Mouse (Mus musculus): ENCODE measurements around the gene Gamt.
"Not testable (repeated sequence)": the region's sequence is repeated elsewhere in the genome, so short reads cannot be mapped to it uniquely, and the experiment has no call there.

Gene Gamt

DNA sequence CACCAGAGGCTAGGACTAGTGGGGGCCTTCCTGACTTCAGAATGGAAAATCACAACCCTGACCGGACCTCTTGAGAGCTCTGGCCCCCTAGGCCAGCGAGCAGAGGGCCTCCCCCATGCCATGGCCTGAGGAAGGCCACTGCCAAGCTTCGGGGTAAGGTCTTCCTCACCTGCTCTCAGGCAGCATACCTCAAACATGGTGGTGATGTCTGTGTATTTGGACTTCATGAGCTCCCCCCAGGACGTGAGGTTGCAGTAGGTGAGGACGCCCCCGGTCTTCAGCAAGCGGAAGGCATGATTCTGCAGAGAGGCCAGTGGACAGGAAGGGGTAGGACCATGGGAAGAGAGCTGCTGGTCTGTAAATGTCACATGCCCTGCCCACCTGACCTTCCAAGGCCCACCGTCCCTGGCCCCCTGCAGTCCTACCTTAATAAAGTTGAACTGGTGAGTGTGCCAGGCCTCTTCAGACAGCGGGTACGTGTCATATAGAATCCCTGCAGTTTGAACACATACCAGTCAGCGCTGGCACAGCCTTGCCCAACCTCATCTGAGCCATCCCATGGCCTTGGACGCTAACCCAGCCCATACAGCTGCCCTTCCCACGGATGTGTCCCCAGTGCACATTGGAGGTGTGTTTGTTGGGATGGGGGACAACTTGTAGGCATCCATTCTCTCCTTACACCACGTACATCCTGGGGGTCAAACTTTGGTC is 1.9 kb downstream of the Gamt start:
- no peak for DNase-seq (ENCODE audit: low spot score in 2 of 2)

- DNase-seq (ENCODE audit: low spot score in 2 of 2): no peak
Observed at GRCm38 (mm10) chr10:80257936-80258335, 2.9 kb downstream of the Gamt start.

GRCm38 (mm10) chr10:80255881-80256535 is 4.8 kb downstream of the Gamt start:
- no peak for DNase-seq (ENCODE audit: low spot score in 2 of 2)

- DNase-seq (ENCODE audit: low spot score in 2 of 2): no peak
Observed at GRCm38 (mm10) chr10:80254331-80255297, 6.2 kb downstream of the Gamt start.

DNA sequence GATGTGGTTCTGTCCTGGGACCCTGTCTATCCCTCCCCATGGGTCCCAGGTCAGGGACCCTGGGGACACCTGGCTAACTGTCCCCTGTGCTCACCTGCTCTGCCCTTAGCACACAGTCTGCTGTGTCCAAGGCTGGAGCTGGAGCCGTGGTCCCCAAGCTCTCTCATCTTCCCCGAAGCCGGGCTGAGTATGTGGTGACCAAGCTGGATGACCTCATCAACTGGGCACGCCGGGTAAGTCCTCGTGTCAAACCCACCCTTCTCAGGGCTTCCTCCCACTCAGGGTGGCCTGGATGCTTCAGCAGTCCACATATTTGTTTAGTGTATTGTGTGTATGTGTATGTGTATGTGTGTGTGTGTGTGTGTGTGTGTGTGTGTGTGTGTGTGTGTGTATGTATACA is 7.3 kb downstream of the Gamt start:
- DNase-seq (ENCODE audit: low spot score in 2 of 2): no peak

GRCm38 (mm10) chr10:80252493-80253274 is 8.1 kb downstream of the Gamt start:
- no peak for DNase-seq (ENCODE audit: low spot score in 2 of 2)

DNA sequence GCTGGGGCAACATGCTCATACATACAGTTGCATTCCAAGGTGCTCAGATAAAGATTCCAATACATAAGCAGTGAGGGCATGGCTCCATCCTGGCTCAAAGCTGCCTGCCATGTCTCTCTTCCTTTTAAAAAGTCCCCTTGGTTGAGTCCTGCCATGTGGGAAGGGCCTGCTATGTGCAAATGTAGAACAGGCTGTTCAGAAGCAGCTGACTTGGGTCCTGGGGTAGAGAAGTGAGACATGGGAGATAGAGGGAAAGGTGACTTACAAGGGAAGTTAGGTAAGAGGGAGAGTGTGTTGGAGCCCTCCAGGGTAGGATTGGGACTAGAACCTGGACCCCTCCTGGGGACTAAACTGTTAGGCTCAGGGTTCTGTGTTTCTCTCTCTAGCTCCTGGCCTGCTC is 8.8 kb downstream of the Gamt start:
- DNase-seq (ENCODE audit: low spot score in 2 of 2): no peak

DNA sequence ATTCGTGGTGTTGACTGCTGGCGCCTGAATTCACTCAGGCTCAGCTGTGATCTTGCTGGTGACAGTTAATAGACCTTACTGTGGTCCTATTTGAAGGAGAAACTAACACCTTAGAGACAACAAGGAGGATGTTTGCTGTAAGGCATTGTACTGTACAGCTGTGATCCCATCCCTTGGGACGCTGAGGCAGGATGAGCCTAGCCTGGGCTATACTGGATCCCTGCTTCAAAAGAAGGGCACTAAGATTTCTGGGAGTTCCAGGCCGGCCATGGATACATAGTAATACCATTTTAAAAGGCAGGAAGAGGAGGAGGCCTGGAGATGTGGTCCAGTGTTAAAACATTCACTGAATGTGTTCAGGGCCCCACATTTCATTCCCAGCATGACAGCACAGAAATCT is 10.2 kb downstream of the Gamt start:
- no peak for DNase-seq (ENCODE audit: low spot score in 2 of 2)

- DNase-seq (ENCODE audit: low spot score in 2 of 2): no peak
Observed at GRCm38 (mm10) chr10:80250059-80250458, 10.8 kb downstream of the Gamt start.

DNA sequence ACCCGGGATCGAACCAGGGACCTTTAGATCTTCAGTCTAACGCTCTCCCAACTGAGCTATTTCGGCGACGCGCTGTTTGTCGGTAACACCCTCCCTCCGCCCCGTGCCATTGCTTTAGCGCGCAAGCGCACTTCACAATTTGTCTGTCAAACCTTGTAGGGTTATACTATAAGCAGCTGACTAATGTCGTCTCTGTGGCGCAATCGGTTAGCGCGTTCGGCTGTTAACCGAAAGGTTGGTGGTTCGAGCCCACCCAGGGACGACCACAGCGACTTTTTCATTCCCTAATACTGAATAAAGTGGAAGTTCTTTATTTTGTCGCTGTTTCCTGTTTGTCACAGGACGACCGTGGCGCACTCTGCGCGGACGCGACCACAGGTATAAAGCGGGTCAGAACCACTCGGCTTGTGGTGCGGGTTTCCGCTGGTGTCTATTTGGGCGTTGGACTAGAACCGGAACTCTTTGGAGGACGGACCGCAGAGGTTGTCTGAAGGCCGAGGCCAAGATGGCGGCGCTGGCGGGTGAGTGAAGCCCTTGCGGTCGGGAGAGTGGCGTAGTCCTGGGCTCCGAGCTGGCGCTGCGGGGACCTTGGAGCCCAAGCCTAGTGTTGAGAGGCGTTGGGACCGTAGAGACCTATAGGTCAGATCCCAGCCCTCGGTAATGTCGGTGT is 11.7 kb downstream of the Gamt start, which contains the start of gene Ndufs7:
TSS of gene Ndufs7 (plus strand) at position 151 of the 670 bp plus-strand sequence.
- peak; percentile 94 to 96 for DNase-seq (ENCODE audit: low spot score in 2 of 2)

DNA sequence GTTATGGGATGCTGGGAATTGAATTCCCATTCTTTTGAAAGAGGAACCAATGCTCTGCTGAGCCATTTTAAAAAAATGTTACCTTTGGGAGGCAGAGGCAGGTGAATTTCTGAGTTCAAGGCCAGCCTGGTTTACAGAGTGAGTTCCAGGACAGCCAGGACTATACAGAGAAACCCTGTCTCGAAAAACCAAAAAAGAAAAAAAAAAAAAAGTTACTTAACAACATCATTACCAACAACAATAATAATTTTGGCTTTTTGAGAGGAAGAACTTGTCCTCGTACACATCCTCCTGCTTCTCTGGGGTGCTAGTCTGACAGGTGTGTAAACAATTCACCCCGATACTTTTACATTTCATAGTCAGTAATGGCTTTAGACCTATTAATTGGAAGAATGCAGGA is 12.4 kb downstream of the Gamt start:
- not testable (repeated sequence) for DNase-seq (ENCODE audit: low spot score in 2 of 2)

DNA sequence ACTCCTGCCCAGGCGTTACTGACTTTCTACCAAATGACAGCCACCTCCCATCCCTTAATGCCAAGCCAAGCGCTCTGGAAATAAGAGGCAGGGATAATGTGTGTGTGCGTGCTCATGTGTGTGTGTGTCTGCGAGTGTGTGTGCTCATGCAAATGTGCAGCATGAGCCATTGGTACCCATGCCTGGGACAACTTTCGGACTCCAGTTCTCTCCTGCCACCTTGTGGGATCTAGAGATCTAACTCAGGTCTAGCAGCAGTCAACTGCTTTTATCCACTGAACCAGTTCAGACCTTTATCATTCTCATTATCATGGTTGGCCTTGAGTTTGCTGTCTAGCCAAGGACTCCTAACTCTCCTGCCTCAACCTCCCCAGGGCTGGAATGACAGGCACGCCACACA is 13.0 kb downstream of the Gamt start:
- no peak for DNase-seq (ENCODE audit: low spot score in 2 of 2)

- DNase-seq (ENCODE audit: low spot score in 2 of 2): peak; percentile 79 to 88
Observed at GRCm38 (mm10) chr10:80245600-80245999, 15.2 kb downstream of the Gamt start.

GRCm38 (mm10) chr10:80244791-80245399 is 15.9 kb downstream of the Gamt start:
- DNase-seq (ENCODE audit: low spot score in 2 of 2): peak in 1 of 2 experiments; percentile 63

GRCm38 (mm10) chr10:80242607-80243006 is 18.2 kb downstream of the Gamt start:
- DNase-seq (ENCODE audit: low spot score in 2 of 2): no peak

GRCm38 (mm10) chr10:80242088-80242487 is 18.7 kb downstream of the Gamt start:
- DNase-seq (ENCODE audit: low spot score in 2 of 2): peak in 1 of 2 experiments; percentile 64

GRCm38 (mm10) chr10:80239791-80240190 is 21.0 kb downstream of the Gamt start:
- DNase-seq (ENCODE audit: low spot score in 2 of 2): no peak

DNA sequence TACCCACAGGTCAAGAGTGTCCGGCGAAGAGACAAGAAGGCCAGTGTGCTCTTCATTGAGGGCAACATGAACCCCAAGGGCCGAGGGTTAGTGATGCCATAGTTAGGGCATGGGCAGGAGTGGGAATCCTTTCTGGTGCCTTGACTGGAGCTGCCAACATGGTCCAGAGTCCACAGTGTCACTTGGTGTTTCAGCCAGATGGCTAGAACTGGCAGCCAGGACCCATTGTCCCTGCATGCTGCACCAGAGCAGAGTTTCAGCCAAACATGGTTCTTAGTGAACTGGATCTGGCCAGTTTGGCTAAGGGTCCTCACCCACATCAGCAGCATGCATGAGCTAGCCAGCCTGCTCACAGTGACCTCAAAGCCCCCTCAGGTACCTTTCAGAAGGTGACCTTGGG is 22.5 kb downstream of the Gamt start:
- no peak for DNase-seq (ENCODE audit: low spot score in 2 of 2)

DNA sequence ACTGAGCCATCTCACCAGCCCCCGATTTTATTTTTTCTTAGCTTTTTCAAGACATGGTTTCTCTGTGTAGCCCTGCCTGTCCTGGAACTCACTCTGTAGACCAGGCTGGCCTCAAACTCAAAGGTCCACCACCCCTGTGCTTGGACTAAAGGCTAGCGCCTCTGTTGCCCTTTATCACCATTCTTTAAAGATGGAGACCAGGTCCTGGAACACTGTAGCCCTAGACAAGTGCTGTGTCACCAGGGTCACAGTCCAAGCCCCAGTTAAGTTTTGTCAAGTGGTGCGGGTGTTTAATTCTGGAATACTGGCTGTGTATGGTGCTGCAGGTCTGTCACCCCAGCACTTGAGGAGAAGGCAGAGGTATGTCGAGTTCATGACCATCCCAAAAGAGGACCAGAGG is 23.8 kb downstream of the Gamt start:
- no peak for DNase-seq (ENCODE audit: low spot score in 2 of 2)

GRCm38 (mm10) chr10:80236145-80236825 is 24.5 kb downstream of the Gamt start:
- DNase-seq (ENCODE audit: low spot score in 2 of 2): no peak

All from spleen, postnatal 10 days (tissue).